Mouse (Mus musculus) erythroblast, embryonic 14.5 days (primary cell): Measurements from ENCODE around the gene Hist1h3g.

ENCODE experiments used
- GATA1 ChIP-seq: IDR thresholded peaks from 2 replicates; pipeline ENCODE4 v1.6.1; 2012; ENCODE audit warnings: low read length, inconsistent platforms, mixed read lengths
- TAL1 ChIP-seq: IDR thresholded peaks from 3 replicates; pipeline ENCODE4 v1.6.1; 2012; ENCODE audit warnings: low read length, inconsistent platforms, mixed read lengths

GRCm38 (mm10) chr13:23526312-23526711 is 8.9 kb upstream of the Hist1h3g start:
- TF ChIP-seq GATA1 (no peak), TAL1 (no peak)
